Mouse (Mus musculus) adrenal gland, adult 2 months (tissue): ENCODE measurements around the gene Adprm. TPM values are rescaled to one million over a fixed set of nuclear protein-coding genes. Genes with fewer than 3 reads are reported as not detected.

Experiments
- DNase-seq: peaks from one replicate; pipeline ENCODE4 v3.0.0; 2021
- polyA plus RNA-seq: library from polyadenylated mRNA; depleted of rRNA; stranded (reverse); fragments of >200 nt; gene quantifications from 2 replicates; pipeline ENCODE4 v1.2.3, GENCODE M21; 2012
- total RNA-seq, 2 experiments: library from RNA; stranded (reverse); gene quantifications; 2 replicates each; pipeline ENCODE4 v1.2.3; 2021

The Adprm gene
- total and polyA plus RNA-seq, 3 experiments = 3.8 to 26.1 (median 23.1) TPM

- no peak for DNase-seq
Measured at GRCm38 (mm10) chr11:67077435-67077834, 25.0 kb upstream of the Adprm start.

GRCm38 (mm10) chr11:67076781-67077180 is 24.4 kb upstream of the Adprm start:
- DNase-seq = peak; percentile 11

- DNase-seq = no peak
Measured at GRCm38 (mm10) chr11:67075036-67075435, 22.6 kb upstream of the Adprm start.

- DNase-seq = no peak
Measured at GRCm38 (mm10) chr11:67072615-67073130, 20.3 kb upstream of the Adprm start.

GRCm38 (mm10) chr11:67067741-67068140 is 15.3 kb upstream of the Adprm start:
- no peak for DNase-seq

- no peak for DNase-seq
Measured at GRCm38 (mm10) chr11:67062726-67063125, 10.3 kb upstream of the Adprm start.

- no peak for DNase-seq
Measured at GRCm38 (mm10) chr11:67061311-67061710, 8.9 kb upstream of the Adprm start.

- DNase-seq = no peak
Measured at GRCm38 (mm10) chr11:67054754-67055365, 2.5 kb upstream of the Adprm start.

GRCm38 (mm10) chr11:67051676-67052320 is 596 bp downstream of the Adprm start:
- DNase-seq = peak; percentile 15

GRCm38 (mm10) chr11:67049256-67049655 is 3.1 kb downstream of the Adprm start:
- DNase-seq = no peak

- DNase-seq = no peak
Measured at GRCm38 (mm10) chr11:67048496-67048895, 3.9 kb downstream of the Adprm start.

GRCm38 (mm10) chr11:67047199-67047598 is 5.2 kb downstream of the Adprm start:
- DNase-seq = no peak

- DNase-seq = no peak
Measured at GRCm38 (mm10) chr11:67044959-67045358, 7.4 kb downstream of the Adprm start.

GRCm38 (mm10) chr11:67043007-67043406 is 9.4 kb downstream of the Adprm start:
- DNase-seq = no peak

- no peak for DNase-seq
Measured at GRCm38 (mm10) chr11:67040483-67040882, 11.9 kb downstream of the Adprm start.

- no peak for DNase-seq
Measured at GRCm38 (mm10) chr11:67039799-67040198, 12.6 kb downstream of the Adprm start.

GRCm38 (mm10) chr11:67036892-67037291 is 15.5 kb downstream of the Adprm start:
- DNase-seq = no peak

GRCm38 (mm10) chr11:67036229-67036628 is 16.2 kb downstream of the Adprm start:
- no peak for DNase-seq

GRCm38 (mm10) chr11:67034775-67035485 is 17.5 kb downstream of the Adprm start:
- no peak for DNase-seq

GRCm38 (mm10) chr11:67031603-67031915 is 20.8 kb downstream of the Adprm start:
- DNase-seq = no peak

GRCm38 (mm10) chr11:67030904-67031602 is 21.3 kb downstream of the Adprm start:
- DNase-seq = peak; percentile 68

GRCm38 (mm10) chr11:67024867-67025477 is 27.4 kb downstream of the Adprm start, which contains the start of gene Tmem220:
TSS of gene Tmem220 (plus strand) at chr11:67025154.
- DNase-seq = peak; percentile 96
